Mouse (Mus musculus) thymus, adult 18-20 months (tissue): Measurements from ENCODE around the gene Fgfr2.

Experiments
- DNase-seq, 2 experiments: peaks; one replicate each; pipeline ENCODE4 v3.0.0; 2022; ENCODE audit warnings: mixed read lengths in 2 of 2

The Fgfr2 gene

DNA sequence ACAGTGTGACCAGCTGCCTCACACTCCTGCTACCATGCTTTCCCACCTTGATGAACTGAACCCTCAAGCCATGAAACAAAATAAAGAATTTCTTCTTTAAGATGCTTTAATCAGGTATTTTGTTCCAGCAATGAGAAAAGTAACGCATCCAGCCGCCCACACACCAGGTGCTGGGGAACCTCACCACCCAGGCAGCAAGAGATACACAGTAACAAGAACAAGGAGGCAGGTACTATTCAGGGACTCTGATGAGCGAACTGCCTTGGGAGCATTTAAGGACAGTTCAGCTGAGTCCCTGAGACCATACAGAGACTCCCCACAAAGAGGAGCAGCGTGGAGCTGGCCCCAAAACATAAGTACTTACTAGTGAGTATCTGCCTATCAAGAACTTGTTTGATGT, 1016.3 kb downstream of the Fgfr2 start:
- no peak for DNase-seq

DNA sequence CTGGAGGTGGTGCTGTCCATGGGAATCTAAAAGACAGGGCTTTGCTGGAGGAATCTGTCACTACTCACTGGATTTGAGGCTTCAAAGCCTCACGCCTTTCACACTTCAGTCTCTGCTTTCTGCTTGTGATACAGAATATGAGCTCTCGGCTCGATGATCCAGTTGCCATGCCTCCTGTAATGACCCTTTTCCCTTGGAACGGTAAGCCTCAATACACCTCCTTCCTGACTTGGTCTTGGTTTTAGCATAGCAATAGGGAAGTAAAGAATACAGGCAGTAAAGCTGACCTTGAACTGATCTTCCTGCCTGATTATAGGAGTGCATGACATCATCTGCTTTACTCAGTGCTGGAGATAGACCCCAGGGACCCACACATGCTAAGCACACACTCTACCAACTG, 1017.8 kb downstream of the Fgfr2 start:
- DNase-seq, result no peak

DNA sequence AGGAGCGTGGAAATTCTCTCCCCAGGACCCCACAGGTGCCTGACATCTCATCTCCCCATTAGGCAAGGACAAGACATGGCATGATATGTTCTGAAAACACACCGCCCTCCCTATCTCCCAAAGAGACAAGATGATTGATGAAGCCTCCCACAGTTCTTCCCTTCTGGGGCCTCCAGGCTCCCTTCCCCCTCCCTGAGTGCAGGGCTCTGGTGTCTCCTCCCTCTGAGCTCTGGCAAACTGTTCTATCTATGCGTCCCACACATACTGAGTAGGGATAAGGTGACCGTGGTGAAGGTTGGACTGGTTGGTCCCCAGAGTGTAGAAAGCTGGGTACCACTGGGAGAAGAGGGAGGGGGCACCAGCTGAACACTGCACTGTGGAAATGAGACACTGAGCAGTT, 1024.7 kb downstream of the Fgfr2 start:
- DNase-seq, result no peak

DNA sequence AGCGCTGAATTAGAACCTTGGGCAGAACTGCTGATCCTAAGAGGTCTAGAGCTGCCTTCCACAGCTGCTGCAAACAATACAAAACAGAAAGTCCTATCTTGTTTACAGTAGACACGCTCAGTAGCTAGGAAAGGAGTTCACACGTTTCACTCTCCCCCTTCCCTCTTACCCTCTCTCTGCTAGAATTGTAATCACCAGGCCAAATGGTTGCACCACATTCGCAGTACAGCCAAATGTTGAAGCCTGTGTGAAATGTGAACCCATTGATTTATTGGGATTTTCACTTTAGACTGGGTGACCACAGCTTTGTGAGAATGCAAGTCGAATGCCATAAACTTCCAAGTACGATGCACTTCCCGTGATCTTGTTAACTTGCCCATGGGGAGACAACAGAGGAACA, 1028.5 kb downstream of the Fgfr2 start:
- no peak for DNase-seq

DNA sequence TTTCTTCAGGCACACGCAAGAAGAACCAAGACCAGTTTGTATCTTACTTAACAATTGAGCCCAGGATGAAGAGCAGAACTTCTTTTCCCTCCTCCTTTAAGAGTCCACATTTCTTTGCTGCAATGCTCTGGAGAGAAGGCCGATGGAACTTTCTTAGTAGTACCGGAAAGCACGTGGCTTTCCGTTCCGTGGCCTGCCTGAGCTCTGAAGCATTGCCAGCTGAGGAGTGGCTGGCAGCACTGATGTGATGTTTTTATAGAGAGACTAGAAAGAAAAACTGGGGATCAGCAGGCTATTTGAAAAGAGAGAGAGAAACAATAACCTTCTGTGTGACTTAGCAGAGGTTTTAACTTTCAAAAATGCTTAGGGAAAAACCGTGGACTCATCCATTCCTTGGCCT, 1031.6 kb downstream of the Fgfr2 start:
- no peak for DNase-seq

DNA sequence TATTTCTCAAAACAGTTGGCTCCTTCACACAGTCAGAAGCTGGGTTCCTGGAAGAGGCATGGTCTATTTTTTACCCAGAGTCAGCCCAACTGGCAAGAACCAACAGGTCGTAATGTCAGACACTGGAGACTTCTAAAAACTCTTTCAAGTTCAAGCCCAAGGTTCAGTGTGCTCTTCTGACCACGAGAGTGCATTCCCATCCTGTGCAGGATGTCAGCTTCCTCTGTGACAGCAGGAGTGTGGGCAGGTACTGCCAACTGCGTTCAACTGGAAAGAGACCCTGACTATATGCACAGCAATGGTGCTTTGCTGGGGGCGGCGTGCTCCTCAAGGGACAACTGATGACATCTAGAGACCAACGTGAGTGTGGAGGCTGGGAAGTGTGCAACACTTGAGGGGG, 1034.5 kb downstream of the Fgfr2 start:
- DNase-seq, result no peak

DNA sequence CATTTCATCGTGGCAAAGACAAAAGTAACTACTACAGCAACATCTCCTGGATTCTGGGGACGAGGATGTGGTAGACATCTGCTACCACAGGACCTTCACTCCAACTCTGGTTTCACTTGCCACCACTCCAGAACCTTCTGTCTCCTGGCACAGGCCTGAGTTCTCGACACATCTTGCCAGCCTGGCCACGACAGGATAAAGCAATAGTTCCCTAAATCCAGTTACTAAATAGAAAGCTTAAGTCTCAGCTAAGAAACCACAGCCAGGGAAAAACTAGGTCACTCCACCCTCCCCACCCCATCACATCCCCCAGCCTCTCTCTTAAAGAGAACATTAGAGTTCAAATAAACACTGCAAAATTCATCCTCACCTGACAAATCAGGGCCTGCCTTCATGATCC, 1035.0 kb downstream of the Fgfr2 start:
- no peak for DNase-seq

DNA sequence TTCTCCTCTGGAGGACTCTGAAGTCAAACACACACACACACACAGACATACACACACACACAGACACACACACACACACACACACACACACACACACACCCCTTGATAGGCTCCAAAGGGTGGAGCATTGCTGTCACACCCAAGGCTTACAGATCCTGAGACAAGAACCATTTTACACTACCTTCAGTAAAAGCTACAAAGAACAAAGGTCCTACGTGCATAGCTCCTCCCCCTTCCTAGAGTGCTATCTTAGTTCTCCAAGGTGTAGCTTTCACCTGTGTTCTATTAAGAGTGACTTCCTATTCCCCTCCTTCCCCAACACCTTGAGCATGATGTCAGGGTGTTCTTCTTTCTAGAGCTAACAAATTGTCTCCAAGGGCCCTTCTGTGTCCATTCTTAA, 1047.3 kb downstream of the Fgfr2 start:
- no peak for DNase-seq

DNA sequence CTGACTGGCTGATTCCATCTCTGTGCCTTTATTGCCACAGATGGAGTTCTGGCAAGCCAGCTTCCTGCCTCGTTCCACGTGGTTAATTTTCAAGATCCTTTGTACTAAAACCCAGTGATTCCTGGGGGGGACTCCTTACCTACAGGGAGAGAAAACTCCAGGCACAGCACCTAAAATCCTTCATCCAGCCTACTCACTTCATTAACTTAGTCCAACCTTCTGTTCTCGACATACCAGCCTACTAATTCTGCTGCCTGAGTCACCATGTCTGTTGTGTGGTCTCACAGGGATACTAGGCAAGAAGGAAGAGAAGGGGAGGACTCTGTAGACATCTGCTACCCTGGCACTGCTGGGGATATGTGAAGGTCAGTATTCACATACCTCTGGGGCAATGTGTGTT, 1048.6 kb downstream of the Fgfr2 start:
- no peak for DNase-seq

DNA sequence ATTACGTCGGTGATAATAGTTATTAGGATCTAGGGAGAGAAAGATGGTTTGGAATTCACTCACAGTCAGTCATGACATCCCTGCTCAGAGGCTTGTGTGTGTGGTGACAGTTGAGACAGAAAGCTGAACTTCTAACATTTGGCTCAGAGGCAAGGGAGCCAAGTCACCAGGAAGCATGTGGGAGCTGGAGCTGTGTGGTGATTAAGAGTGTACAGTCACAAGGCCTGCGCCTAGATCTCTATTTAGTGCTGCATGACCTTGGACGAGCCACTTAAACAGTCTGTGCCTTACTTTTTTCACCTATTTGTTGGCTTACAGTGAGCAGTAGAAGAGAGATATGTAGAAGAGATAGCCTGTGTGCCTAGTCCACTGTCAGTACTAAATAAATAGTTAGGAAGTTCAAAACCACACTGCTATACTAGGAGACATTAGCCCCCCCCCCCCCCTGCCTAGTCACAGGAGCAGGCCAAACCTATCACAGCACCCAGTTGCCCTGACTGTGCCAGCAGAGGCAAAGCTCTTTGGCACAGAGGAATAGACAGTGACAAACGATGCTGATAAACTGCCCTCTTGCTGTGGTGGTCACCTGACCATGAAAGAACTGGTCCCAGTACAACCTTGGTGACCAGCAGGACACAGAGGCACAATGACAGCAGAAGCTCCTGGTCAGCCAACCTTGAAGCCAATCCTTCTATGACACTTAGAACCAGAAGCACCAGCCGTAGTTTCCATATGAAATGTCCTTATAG, 1052.1 kb downstream of the Fgfr2 start:
- no peak for DNase-seq

DNA sequence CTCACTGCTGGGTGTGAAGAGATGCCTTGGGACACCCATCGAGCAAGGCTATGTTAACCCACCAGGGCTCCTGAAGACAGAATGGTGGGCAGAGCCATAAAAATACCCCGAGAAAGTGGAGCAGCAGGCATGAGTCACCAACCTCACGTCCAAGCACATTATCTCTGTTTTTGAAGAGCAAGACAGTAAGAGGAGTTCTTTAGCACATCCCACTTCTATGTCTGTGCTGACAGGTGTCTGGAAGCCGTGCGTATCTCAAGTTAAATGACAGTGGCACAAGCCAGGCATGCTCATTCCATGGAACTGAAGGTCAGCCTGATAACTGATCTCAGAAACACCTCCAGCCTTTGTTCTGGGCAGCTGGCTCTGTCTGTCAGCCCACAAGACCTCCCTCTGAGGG, 1055.2 kb downstream of the Fgfr2 start:
- no peak for DNase-seq

DNA sequence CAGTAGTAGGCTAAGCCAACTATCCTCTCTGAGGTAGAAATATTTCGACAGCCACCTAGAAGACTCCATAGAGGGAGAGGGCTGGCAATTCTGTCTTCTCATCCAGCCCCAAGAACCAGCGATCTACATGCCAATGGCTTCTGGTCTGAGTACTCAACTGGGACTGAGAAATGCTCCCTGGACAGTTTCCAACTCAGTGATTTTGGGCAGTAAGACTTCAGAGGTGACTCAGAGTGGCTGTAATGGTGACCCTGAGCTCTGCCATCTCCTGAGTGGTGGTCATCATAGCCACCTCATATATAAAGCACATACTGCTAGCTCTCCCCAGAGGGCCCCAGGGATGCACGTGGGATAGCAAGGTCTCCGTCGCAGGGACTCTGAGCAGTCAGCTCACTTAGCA, 1055.6 kb downstream of the Fgfr2 start:
- DNase-seq, result no peak

DNA sequence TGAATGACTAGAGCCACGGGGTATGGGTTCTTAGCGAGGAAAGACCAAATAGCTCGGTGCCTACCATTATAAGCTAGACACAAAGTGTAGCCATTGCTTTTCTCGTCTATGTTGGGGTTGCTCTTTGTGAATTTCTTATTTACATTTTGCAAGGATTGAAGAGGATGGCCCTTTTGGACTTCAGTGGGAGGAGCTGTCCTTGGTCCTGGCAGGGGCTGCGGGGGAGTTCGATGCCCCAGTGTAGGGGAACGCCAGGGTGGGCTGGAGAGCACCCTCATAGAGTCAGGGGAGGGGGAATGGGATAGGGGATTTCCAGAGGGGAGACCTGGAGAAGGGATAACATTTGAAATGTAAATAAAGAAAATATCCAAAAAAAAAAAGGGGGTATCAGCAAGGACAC, 1063.0 kb downstream of the Fgfr2 start:
- DNase-seq, result no peak

DNA sequence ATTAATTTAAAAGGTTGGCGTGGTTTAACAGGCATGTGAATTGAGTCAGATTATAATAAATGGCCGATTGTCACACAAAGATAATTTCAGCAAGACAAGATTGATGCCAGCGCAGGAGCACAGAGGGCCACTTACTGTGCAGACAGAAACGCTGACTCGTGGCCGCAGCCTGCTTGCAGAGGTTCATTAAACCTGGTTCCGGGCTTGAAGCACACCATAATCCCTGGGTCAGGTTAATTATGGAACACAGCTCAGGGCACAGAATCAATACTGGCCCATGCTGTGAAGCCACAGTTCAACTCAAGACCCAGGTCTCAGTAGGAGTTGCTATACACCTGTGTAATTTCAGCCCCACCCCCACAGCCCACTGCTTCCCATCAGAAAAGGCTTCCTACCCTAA, 1066.6 kb downstream of the Fgfr2 start:
- no peak for DNase-seq

DNA sequence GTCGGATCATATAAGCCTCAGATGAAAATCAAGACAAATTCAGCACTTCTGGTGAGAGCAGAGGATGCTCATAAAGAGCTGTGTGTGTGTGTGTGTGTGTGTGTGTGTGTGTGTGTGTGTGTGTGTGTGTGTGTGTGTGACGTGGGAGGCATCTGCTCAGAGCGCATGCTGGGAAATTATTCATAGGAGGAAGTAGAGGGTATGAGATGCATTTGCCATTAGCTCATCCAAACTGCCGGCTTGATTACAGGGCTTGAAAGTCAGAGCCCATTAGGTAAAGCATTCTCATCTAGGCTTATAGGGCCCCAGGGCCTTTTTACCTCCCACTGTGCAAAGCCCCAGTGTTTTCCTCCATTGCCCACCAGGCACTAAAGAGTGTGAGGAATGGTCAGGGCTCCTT, 1076.5 kb downstream of the Fgfr2 start:
- DNase-seq, result no peak

DNA sequence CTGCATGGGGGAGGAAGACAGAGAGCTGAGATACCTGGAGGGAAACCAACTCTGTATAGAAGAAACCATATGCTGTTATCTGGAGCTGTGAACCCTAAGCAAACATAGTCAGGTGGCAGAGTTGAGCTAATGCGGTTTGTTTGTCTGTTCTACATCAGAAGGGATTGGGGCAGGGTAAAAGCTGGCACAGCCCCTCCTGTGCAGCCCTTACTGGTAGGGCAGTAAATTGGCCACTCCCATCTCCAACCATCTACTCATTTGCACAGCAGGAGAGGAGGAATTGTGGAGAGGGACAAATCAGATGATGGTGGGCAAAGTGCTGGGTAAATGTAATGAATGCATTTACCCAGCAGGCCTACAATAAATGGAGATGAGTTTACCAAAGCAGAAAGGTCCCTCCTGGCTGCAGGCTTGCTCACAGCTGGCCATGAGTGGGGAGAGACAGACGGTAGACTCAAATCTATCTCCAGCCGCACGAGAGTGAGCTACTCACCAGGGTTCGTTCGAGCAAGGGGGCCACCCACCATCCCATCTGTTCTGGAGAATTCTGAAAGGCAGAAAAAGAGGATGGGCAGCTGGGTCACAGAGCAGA, 1091.1 kb downstream of the Fgfr2 start:
- no peak for DNase-seq

DNA sequence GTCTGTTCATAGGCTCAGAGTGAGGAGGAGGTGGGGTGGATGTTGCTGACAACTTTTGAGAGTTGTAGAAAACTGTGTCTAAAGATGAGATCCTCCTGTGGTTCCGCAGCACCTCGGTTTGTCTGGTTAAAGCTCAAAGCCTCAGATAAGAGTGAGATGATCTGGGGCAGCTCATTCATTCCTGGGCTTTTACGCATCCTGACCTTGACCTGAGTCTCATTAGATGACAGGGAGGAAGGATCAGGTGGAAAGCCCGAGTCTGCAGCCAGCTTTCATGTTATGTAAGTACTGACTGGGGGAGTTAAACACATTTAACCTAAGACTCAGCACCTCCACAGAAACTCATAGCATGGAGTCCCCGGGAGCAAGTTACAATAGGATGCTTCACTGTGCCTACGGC, 1096.5 kb downstream of the Fgfr2 start:
- DNase-seq, result no peak

DNA sequence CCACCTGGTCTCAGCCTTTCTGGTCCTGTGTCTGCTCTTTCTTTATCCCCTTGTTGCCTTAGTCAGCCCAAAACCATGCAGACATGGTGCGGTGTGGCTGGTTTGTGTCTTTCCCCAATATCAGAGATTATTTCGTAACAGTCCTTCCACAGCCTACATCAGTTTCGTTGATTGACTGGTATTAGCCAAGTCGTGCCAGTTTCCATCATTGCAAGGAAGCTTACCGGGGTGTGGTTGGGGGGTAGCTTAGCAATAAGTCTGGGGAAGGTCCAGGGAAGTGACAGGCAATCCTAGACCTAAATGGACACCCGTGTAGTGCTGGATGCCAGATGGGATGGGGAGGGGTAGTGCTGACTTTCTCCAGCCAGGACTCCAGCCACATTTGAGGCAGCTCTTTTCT, 1097.6 kb downstream of the Fgfr2 start:
- DNase-seq, result no peak

DNA sequence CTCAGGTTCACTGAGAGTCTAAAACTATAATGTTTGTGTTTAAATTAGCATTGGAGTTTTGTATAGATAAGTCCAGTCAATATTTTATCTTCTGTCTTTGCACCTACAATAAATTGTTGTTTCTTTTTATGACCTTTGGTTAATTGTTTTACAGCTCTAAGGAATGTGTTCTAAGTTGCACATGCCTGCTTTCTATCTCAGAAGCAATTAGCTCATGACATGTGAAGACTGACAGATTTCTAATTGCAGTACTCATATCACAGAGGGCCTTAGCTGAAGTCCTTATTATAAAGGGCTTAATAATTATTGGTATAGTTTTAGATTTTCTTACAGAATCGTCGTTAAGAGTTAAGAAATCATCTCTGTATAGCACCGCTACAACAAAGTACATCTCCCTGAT, 1107.2 kb downstream of the Fgfr2 start:
- no peak for DNase-seq

DNA sequence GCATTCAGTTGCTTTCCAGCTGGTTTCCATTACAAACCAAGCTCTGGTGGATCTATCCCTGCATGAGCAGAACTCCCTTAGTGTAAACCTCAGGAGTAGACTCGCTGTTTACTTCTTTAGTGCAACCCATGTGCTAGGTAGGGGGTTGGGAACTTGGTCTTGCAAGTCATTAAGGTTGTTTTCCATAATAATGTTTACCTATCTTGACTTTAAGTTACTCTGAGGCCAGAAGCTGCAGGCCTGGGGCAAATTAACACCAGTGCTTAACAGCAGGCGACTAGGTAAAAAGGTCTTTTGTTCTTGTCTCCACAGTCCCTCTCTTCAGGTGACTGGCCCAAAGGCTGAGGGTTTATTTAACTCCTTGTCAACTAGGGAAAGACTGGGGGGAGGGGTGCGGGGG, 1108.0 kb downstream of the Fgfr2 start:
- DNase-seq, result no peak

DNA sequence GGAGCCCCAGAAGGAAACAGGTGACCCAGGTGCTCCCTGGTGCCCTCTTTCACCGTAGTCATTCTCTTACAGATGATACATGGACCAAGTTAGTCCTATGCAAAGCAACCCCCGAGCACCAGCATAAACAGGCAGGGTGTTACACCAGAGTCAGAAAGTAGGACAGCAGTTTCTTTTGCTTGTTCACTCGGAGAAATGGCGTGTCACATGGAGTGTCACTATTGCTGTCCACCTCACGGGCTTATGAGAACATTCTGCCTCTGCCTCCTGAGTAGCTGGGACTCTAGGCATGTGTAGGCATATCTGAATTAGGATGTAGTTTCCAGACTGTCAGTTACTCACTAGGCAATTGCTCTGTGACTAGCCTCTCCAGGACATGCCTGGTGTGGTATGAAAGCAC, 1109.2 kb downstream of the Fgfr2 start:
- no peak for DNase-seq

DNA sequence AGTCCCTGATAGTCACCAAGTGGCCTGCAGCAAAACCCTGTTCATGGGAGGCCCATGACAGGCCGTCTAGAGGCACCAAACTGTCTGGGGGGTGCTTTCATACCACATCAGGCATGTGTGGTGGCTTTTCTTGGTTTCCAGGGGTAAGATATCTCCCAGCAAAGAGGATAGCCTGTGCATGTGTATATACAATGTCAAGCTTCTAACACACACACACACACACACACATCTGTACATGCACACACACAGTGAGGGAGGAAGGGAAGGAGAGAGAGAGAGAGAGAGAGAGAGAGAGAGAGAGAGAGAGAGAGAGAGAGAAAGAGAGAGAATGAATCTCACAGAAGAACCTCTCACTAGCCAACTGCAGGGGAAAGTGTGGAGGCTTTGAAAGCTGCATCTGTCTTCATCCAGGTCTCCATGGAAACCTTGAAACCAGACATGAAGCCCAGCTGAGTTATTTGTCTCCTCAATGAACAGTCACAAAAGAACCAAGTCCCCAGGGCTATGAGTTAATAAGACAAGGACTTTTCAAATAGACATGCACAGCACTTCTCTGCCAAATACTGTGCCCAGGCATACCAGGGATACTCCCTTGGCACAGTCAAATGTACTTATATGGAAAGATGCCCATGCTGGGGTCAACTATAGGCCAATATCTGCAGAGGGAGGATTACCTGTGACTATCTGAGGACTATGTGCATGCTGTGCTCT, 1110.0 kb downstream of the Fgfr2 start:
- no peak for DNase-seq

DNA sequence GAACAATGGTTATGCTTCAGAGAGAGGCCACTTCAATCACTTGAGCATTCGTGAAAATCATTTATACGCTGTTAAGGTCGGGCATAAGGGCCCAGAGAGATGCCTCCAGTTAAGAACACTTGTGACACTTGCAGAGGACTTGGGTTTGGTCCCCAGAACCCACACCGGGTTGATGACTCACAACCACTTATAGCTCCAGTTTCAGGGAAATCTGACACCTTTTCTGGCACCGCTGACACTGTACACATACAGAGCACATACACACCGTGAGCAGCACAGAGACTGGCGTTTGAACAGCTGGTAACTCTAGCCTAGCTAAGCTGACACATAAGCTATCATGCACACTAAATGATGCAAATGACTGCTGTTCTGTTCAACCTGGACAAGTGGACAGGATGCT, 1114.1 kb downstream of the Fgfr2 start:
- DNase-seq, result no peak

DNA sequence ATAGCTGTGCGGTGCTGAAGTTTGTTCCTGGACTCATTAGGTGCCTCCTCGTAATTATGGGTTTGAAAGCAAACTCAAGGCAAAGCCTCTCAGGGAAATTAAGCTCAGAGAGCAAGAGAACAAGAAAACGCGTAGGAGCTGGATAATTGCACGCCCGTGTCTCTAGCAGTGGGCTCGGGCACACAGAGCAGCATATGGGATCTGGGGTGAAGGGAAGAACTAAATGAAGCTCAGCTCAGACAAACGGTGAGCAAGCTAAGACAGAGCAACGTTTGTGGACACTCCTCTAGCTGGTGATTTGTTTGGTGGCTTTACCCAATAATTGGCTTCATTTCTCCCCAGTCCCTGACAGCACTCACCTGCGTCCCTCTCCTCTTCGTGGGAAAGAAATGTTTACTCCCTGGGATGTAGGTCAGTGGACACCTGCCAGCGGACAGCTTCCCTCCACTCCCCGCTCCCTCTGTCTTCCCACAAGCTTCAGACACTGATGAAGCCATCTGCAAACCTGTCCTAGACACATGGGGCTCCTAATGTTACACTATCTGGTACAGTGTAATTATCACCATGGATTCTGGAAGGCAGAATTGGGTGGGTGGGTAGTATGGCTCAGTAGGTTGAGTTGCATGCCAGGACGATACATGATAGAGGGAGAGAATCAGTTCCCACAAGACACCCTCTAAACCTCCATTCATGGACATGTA, 1117.0 kb downstream of the Fgfr2 start:
- no peak for DNase-seq
